8 mouse cellular contexts compared by ENCODE assay signal in the genomic region with DNA sequence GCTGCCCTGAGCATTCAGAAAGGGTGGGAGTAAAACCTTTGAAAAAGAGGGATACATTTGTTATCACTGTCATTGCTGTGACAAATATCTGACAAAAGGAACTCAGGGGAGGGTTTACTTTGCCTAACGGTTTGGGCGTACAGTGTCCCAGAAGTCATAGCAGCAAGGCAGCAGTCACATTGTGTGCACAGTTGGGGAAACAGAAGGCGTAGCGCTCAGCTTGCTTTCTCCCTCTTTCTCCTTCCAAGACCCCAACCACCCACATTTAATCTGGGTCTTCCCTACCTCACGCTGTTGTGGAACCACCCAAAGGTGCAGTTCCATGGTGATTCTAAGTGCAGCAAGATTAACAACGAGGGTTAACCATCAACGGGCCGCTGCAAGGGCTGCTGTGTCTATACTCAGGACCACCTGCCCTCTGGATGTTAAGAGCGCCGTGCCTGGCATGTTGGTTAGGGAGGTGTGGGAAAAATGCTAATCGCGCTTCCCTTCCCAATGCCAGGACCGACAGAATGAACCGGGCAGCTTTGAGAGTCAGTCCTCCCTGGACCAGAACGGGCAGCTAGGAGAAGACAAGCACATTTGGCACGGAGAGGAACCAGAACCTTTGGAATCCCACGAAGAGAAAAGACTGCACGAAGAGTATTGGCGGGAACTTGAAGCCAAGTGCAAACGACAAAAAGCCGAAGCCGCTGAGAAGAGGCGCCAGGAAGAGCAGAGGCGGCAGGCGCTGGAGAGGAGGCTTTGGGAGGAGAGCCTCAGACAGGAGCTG. TPM values are rescaled to one million over a fixed set of nuclear protein-coding genes. Genes with fewer than 3 reads are reported as not detected.
DNase-seq lines count a peak whose midpoint lies in the region; ATAC-seq lines count a peak whose summit lies in the region.

No protein-coding gene starts in this region.

- peak overlapping the region; percentile 99 for H3K4me2 ChIP-seq in heart, embryonic 13.5 days
- H3K4me2 ChIP-seq in hindbrain, embryonic 14.5 days (replicated peaks), result peak overlapping the region; percentile 34; the same call in 1 of the 2 replicates
- peak overlapping the region; percentile 41 for H3K4me2 ChIP-seq in midbrain, embryonic 12.5 days (replicated peaks)

- H3K4me3 ChIP-seq in heart, embryonic 13.5 days, result peak overlapping the region; percentile 73
- 0 out of 2 replicates have a peak overlapping the region, but pooled peaks have one; percentile 22 for H3K4me3 ChIP-seq in hindbrain, embryonic 14.5 days (replicated peaks; ENCODE audit: low read length)
- H3K4me3 ChIP-seq in midbrain, embryonic 12.5 days, result 0 out of 2 replicates have a peak overlapping the region, but pooled peaks have one; percentile 19

- peak overlapping the region; percentile 36; the same call in 1 of the 2 replicates for H3K27ac ChIP-seq in heart, embryonic 13.5 days (replicated peaks)
- no peak overlapping the region for H3K27ac ChIP-seq in hindbrain, embryonic 14.5 days
- no peak overlapping the region for H3K27ac ChIP-seq in midbrain, embryonic 12.5 days (replicated peaks)

- H3K9me3 ChIP-seq in heart, embryonic 13.5 days, result no peaks in the 10 kb centered on the region
- no peaks in the 10 kb centered on the region for H3K9me3 ChIP-seq in hindbrain, embryonic 14.5 days (ENCODE audit: control insufficient read depth, low read length)
- no peaks in the 10 kb centered on the region for H3K9me3 ChIP-seq in midbrain, embryonic 12.5 days

- H3K4me1 ChIP-seq in heart, embryonic 13.5 days, result peaks cover 41% of the 10 kb centered on the region
- peaks cover 1% of the 10 kb centered on the region for H3K4me1 ChIP-seq in hindbrain, embryonic 14.5 days (replicated peaks; ENCODE audit: control insufficient read depth, insufficient read depth, low read length)
- peaks cover 16% of the 10 kb centered on the region for H3K4me1 ChIP-seq in midbrain, embryonic 12.5 days

- no peak for DNase-seq in heart, adult 8-10 months (ENCODE audit: low spot score)
- DNase-seq in ZHBTc4 (ENCODE audit: low read depth, low spot score), result peak; percentile 45
- DNase-seq in hindbrain, embryonic 14.5 days (ENCODE audit: low spot score), result peak; percentile 43
- no peak for DNase-seq in adrenal gland, adult 8-10 months
- DNase-seq in B cell, adult 2 months, result no peak

- peak overlapping the region; percentile 89 for H3K9ac ChIP-seq in heart, embryonic 13.5 days
- H3K9ac ChIP-seq in hindbrain, embryonic 14.5 days, result 0 out of 2 replicates have a peak overlapping the region, but pooled peaks have one; percentile 22
- no peak overlapping the region for H3K9ac ChIP-seq in midbrain, embryonic 12.5 days (replicated peaks)

- peaks cover 42% of the 10 kb centered on the region for H3K27me3 ChIP-seq in heart, embryonic 13.5 days (replicated peaks)
- H3K27me3 ChIP-seq in hindbrain, embryonic 14.5 days (ENCODE audit: control insufficient read depth, insufficient read depth, low read length), result 0 out of 2 replicates have a peak, but pooled peaks cover 5% of the 10 kb centered on the region
- peaks cover 43% of the 10 kb centered on the region for H3K27me3 ChIP-seq in midbrain, embryonic 12.5 days

- no peaks in the 10 kb centered on the region for H3K36me3 ChIP-seq in heart, embryonic 13.5 days
- H3K36me3 ChIP-seq in hindbrain, embryonic 14.5 days (replicated peaks; ENCODE audit: control insufficient read depth, insufficient read depth), result peaks cover 64% of the 10 kb centered on the region
- peaks cover 49% of the 10 kb centered on the region for H3K36me3 ChIP-seq in midbrain, embryonic 12.5 days

- WGBS in heart, embryonic 13.5 days, result 12% methylated on average over 25 of the region's 25 CpGs
- WGBS in hindbrain, embryonic 14.5 days, result 26% methylated on average over 25 of the region's 25 CpGs
- WGBS in midbrain, embryonic 12.5 days, result 21% methylated on average over 25 of the region's 25 CpGs

- ATAC-seq in heart, embryonic 13.5 days (ENCODE audit: extremely low read depth, insufficient number of reproducible peaks, low FRiP score, low TSS enrichment), result no peak
- no peak for ATAC-seq in hindbrain, embryonic 14.5 days (ENCODE audit: low FRiP score)
- ATAC-seq in midbrain, embryonic 12.5 days (ENCODE audit: low FRiP score, low read depth), result no peak
- ATAC-seq in megakaryocyte-erythroid progenitor cell, adult 5-6 weeks (replicated peaks; ENCODE audit: low FRiP score, low TSS enrichment, poor library complexity, severe bottlenecking), result no peak

RNA-seq across cellular contexts. Expression of a gene that starts 49.3 kb away (rescaled TPM):
- 14.8 and 18.9 TPM in 2 replicates for polyA plus RNA-seq in heart, embryonic 13.5 days (2015; fragmentation: Nextera tagmentation; extraction: Ambion mirVana)
- 10 to 100 TPM; 12.5 to 23.2 (median 17.8) TPM for total RNA-seq in heart, adult 8-10 months (2022)
- polyA plus RNA-seq in hindbrain, embryonic 14.5 days (2014; fragmentation: Nextera tagmentation; extraction: Ambion mirVana), result 14.0 and 18.6 TPM in 2 replicates
- polyA plus RNA-seq in midbrain, embryonic 12.5 days (2016; fragmentation: Nextera tagmentation; extraction: Ambion mirVana), result 19.9 TPM in 2 replicates
- total RNA-seq in adrenal gland, adult 8-10 months (2022), result 10 to 100 TPM; 14.7 to 28.9 (median 21.4) TPM
- total RNA-seq in megakaryocyte-erythroid progenitor cell, adult 5-6 weeks (2014; fragmentation: Nextera tagmentation), result 41.1 and 55.8 TPM in 2 replicates
- 21.4 and 41.4 TPM in 2 replicates for total RNA-seq in megakaryocyte-erythroid progenitor cell, adult 5-6 weeks (2017)

Comparison
In these comparisons a context has a peak if more than half of its experiments do, and no peak if none do; other contexts are left out.
1. H3K4me2 ChIP-seq: peak in every context shown above with its lines; median percentile 99 in heart, embryonic 13.5 days; 41 in midbrain, embryonic 12.5 days; 34 in hindbrain, embryonic 14.5 days.
2. H3K4me3 ChIP-seq: peak in every context shown above with its lines; median percentile 73 in heart, embryonic 13.5 days; 22 in hindbrain, embryonic 14.5 days; 19 in midbrain, embryonic 12.5 days.
3. DNase-seq: peak in ZHBTc4 (single experiment) and hindbrain, embryonic 14.5 days (single experiment); none in heart, adult 8-10 months (single experiment), adrenal gland, adult 8-10 months (single experiment) and B cell, adult 2 months (0 of 2).